Mouse (Mus musculus): ENCODE results near the gene Baz2b.

GRCm38 (mm10) chr2:60114901-60115300, 94.7 kb downstream of the Baz2b start:
- TF ChIP-seq POLR2A (IDR thresholded peaks at IDR 0.05; ENCODE audit: borderline replicate concordance, insufficient read depth, low read length) (no peak), CTCF (IDR thresholded peaks at IDR 0.05; ENCODE audit: borderline replicate concordance, insufficient read depth, low read depth, low read length) (no peak)
